In the genomic region with DNA sequence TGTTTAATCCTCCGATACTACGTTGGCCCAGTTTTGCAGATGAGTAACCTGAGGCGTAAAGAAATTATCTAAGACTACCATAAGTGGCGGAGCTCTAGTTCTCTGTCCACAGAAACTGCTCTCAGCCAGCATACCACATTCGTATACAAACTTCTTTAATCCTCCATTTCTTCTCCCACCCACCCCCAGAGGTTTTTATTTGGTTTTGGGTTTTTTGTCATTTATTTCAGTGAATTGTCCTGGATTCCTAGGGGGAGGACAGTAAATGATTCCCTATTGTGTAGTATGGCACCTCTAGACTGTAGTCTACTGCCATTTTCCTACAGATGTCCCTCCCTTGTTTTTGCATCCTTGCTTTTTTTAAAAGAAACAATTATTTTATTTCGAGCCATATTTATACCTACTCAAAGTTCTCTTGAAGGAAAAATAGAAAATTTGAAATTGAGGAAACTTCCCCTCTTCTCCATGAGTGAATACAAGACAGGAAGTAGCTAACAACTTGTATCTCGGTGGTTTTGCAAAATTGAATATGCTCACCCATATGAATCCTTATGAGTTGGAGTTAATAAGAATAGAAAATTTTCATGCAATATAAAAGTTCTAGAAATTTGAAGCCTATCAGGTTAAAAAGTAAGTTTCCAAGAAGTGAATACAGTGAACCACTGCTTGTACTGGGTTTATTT, we compare ENCODE assay signal across 8 mouse cellular contexts. TPM values are rescaled to one million over a fixed set of nuclear protein-coding genes. Genes with fewer than 3 reads are reported as not detected.
DNase-seq lines count a peak whose midpoint lies in the region; ATAC-seq and TF ChIP-seq lines count a peak whose summit lies in the region.

No protein-coding gene starts in this region.

- no peak for DNase-seq in lung, postnatal 10 days
- DNase-seq in c-Kit-positive CD71-positive TER-119-negative erythroid progenitor cells, embryonic 14.5 days (ENCODE audit: low read depth): peak; percentile 19
- DNase-seq in spleen, postnatal 10 days (ENCODE audit: low spot score in 2 of 2): no peak
- no peak for DNase-seq in spleen, adult 18-20 months
- no peak for DNase-seq in left cerebral cortex, postnatal 25 days (ENCODE audit: low spot score in 2 of 2)

- peak overlapping the region; percentile 58 for H3ac ChIP-seq in myocyte (ENCODE audit: control insufficient read depth, insufficient read length)

- intact Hi-C loops in left cerebral cortex, postnatal 25 days (cut with DNase I): loop anchor here (2.0 kb wide), 1 partner anchor 109 kb away; the partner anchor contains the start of gene Cdk13

- peaks cover 51% of the 10 kb centered on the region for H3K79me2 ChIP-seq in myocyte (ENCODE audit: control insufficient read depth, insufficient read depth)

- no peaks in the 10 kb centered on the region for H3K27me3 ChIP-seq in lung, embryonic 15.5 days
- no peaks in the 10 kb centered on the region for H3K27me3 ChIP-seq in hindbrain, embryonic 16.5 days (replicated peaks; ENCODE audit: control insufficient read depth, insufficient read depth, low read length)
- H3K27me3 ChIP-seq in myocyte (ENCODE audit: control insufficient read depth, insufficient read depth, insufficient read length): no peaks in the 10 kb centered on the region

- peak overlapping the region; percentile 61 for H3K4me2 ChIP-seq in lung, embryonic 15.5 days
- peak overlapping the region; percentile 84 for H3K4me2 ChIP-seq in hindbrain, embryonic 16.5 days (ENCODE audit: low read length)
- H3K4me2 ChIP-seq in myocyte (ENCODE audit: low read depth): peak overlapping the region; percentile 84

- H3K36me3 ChIP-seq in lung, embryonic 15.5 days: no peaks in the 10 kb centered on the region
- no peaks in the 10 kb centered on the region for H3K36me3 ChIP-seq in hindbrain, embryonic 16.5 days (ENCODE audit: control insufficient read depth, insufficient read depth, low read length)
- H3K36me3 ChIP-seq in myocyte (ENCODE audit: control insufficient read depth, insufficient read depth): no peaks in the 10 kb centered on the region

- WGBS in lung, embryonic 15.5 days: 5% methylated on average over 7 of the region's 7 CpGs
- WGBS in hindbrain, embryonic 16.5 days: 19% methylated on average over 7 of the region's 7 CpGs

- no peak for ATAC-seq in lung, embryonic 15.5 days (ENCODE audit: borderline replicate concordance, extremely low read depth, low FRiP score, low TSS enrichment)
- no peak for ATAC-seq in hindbrain, embryonic 16.5 days

- H3K27ac ChIP-seq in lung, embryonic 15.5 days: peak overlapping the region; percentile 84; the same call in 1 of the 2 replicates
- H3K27ac ChIP-seq in hindbrain, embryonic 16.5 days (ENCODE audit: low read depth, low read length): peak overlapping the region; percentile 92; the same call in 1 of the 2 replicates

- no peak for TF ChIP-seq POLR2A in myocyte (IDR thresholded peaks at IDR 0.05; ENCODE audit: insufficient read length, low read depth)

- peaks cover 7% of the 10 kb centered on the region; the same call in 1 of the 2 replicates for H3K4me1 ChIP-seq in lung, embryonic 15.5 days
- H3K4me1 ChIP-seq in hindbrain, embryonic 16.5 days (ENCODE audit: control insufficient read depth, insufficient read depth, low read depth, low read length): peaks cover 8% of the 10 kb centered on the region

- H3K4me3 ChIP-seq in lung, embryonic 15.5 days: peak overlapping the region; percentile 77
- H3K4me3 ChIP-seq in hindbrain, embryonic 16.5 days (ENCODE audit: low read length): peak overlapping the region; percentile 82
- peak overlapping the region; percentile 76 for H3K4me3 ChIP-seq in myocyte

- peak overlapping the region; percentile 83 for H3K9ac ChIP-seq in lung, embryonic 15.5 days
- H3K9ac ChIP-seq in hindbrain, embryonic 16.5 days (ENCODE audit: low read depth, low read length): peak overlapping the region; percentile 87

- no peaks in the 10 kb centered on the region for H3K9me3 ChIP-seq in lung, embryonic 15.5 days
- H3K9me3 ChIP-seq in hindbrain, embryonic 16.5 days (ENCODE audit: control insufficient read depth, low read length): no peaks in the 10 kb centered on the region

TF ChIP-seq in myocyte, 11 proteins besides CTCF, POLR2A, EP300 and RAD21:
- TF ChIP-seq E2F4 (IDR thresholded peaks at IDR 0.05; ENCODE audit: insufficient read depth) (no peak), CEBPB (IDR thresholded peaks at IDR 0.05; ENCODE audit: insufficient read depth, poor library complexity, severe bottlenecking) (no peak)

RNA-seq across cellular contexts. Expression of gene Sugct, which starts 0.7 kb away (rescaled TPM):
- 4.2 and 5.7 TPM in 2 replicates for polyA plus RNA-seq in lung, embryonic 15.5 days (2015; fragmentation: Nextera tagmentation; extraction: Ambion mirVana)
- polyA plus RNA-seq in hindbrain, embryonic 16.5 days (2015; fragmentation: Nextera tagmentation; extraction: Ambion mirVana): 2.5 and 3.6 TPM in 2 replicates
- polyA plus RNA-seq in myocyte (2012; fragmentation: generic; extraction: Trizol): 1.0 TPM
- total RNA-seq in left cerebral cortex, postnatal 25 days (2021): 1 to 10 TPM; 2.1 to 2.3 TPM

RNA-seq across cellular contexts. Expression of gene Mplkip, which starts 1.0 kb away (rescaled TPM):
- 45.1 and 48.9 TPM in 2 replicates for polyA plus RNA-seq in lung, embryonic 15.5 days (2015; fragmentation: Nextera tagmentation; extraction: Ambion mirVana)
- 32.7 and 33.0 TPM in 2 replicates for polyA plus RNA-seq in hindbrain, embryonic 16.5 days (2015; fragmentation: Nextera tagmentation; extraction: Ambion mirVana)
- 10.3 TPM for polyA plus RNA-seq in myocyte (2012; fragmentation: generic; extraction: Trizol)
- 10 to 100 TPM; 13.8 to 16.9 TPM for total RNA-seq in left cerebral cortex, postnatal 25 days (2021)
